Mouse (Mus musculus): ENCODE data around the gene Mms22l.

- TF ChIP-seq GATA1 (IDR thresholded peaks at IDR 0.05; ENCODE audit: low read length) (no peak), TAL1 (IDR thresholded peaks at IDR 0.05; ENCODE audit: low read length) (no peak)
These were observed 60.9 kb downstream of the Mms22l start for GRCm38 (mm10) chr4:24557149-24557548.
